Comparison of ENCODE assay signal across 8 mouse cellular contexts in the genomic region with DNA sequence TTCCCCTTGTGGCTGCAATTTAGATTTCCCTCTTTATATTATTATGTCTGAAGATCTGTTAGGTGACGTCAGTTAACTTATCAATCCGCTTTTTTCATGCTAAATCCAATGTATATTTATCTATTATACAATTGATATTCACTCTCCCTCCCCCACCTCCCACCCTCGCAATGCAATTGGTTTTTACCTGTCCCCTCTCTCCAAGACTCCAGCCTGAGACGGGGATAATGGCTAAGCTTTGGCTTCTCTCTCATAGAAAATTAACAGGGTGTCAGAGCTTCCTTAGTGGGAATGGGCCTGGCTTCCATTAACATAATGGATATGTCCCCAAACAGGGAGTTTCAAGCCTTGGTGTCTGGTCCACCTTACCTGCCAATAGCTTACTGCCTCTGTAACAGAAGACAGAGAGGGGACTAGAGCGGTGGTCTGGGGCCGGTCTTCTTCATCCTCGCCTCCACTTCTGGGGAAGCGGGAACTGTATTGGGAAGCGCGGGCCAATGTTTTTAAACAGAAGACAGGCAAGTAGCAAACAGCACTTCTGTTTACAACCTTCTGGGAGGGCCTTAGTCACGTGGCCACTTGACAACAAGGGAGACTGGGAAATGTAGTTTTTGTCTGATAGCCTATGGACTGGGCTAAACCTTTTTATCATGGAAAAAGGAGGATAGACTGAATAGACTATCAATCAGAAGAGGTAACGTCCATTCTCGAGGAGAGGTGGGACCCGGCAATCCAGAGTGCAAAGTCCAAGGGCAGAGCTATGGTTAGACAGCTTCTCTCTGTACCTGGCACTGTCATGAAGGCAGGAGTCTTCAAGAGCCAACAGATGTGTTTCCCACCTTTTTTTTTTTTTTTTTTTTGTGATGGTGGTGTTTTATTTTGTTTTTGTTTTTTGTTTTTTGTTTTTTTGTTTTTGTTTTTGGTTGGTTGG.
DNase-seq lines count a peak whose midpoint lies in the region; ATAC-seq and TF ChIP-seq lines count a peak whose summit lies in the region.

No protein-coding gene starts in this region.

- DNase-seq in adrenal gland, postnatal 10 days, result peak; percentile 69
- DNase-seq in hindbrain, embryonic 11.5 days (ENCODE audit: low spot score), result peak; percentile 57
- DNase-seq in layer of hippocampus, postnatal 14 days (ENCODE audit: low spot score in 2 of 2), result peak; percentile 9 to 56
- DNase-seq in lung, postnatal 10 days, result peak; percentile 68
- DNase-seq in right cerebral cortex, postnatal 36 days (ENCODE audit: low spot score in 2 of 2), result peak; percentile 34
- DNase-seq in urinary bladder, postnatal 14 days (ENCODE audit: low spot score), result no peak

- no peak overlapping the region for H3K4me3 ChIP-seq in C2C12 (ENCODE audit: insufficient read depth, poor library complexity, severe bottlenecking)
- H3K4me3 ChIP-seq in embryonic facial prominence, embryonic 13.5 days, result peak overlapping the region; percentile 47
- H3K4me3 ChIP-seq in hindbrain, embryonic 11.5 days (ENCODE audit: low read depth, low read length), result peak overlapping the region; percentile 22; the same call in 1 of the 2 replicates

- H3K4me2 ChIP-seq in embryonic facial prominence, embryonic 13.5 days, result peak overlapping the region; percentile 62
- peak overlapping the region; percentile 43 for H3K4me2 ChIP-seq in hindbrain, embryonic 11.5 days (replicated peaks; ENCODE audit: low read depth, low read length)

- H3K4me1 ChIP-seq in embryonic facial prominence, embryonic 13.5 days, result peaks cover 6% of the 10 kb centered on the region; the same call in 1 of the 2 replicates
- no peaks in the 10 kb centered on the region for H3K4me1 ChIP-seq in hindbrain, embryonic 11.5 days (replicated peaks; ENCODE audit: control insufficient read depth, insufficient read depth, low read length)

- peaks cover 6% of the 10 kb centered on the region for H3K27me3 ChIP-seq in C2C12 (ENCODE audit: control insufficient read depth, insufficient read depth, insufficient read length)
- H3K27me3 ChIP-seq in embryonic facial prominence, embryonic 13.5 days, result no peaks in the 10 kb centered on the region
- H3K27me3 ChIP-seq in hindbrain, embryonic 11.5 days (ENCODE audit: control insufficient read depth, insufficient read depth, low read length), result no peaks in the 10 kb centered on the region

- H3ac ChIP-seq in C2C12 (ENCODE audit: control insufficient read depth, insufficient read length, low read depth), result no peak overlapping the region

- H3K27ac ChIP-seq in embryonic facial prominence, embryonic 13.5 days, result no peak overlapping the region
- H3K27ac ChIP-seq in hindbrain, embryonic 11.5 days (ENCODE audit: low read depth, low read length), result no peak overlapping the region

- H3K36me3 ChIP-seq in C2C12 (ENCODE audit: control insufficient read depth, insufficient read depth), result no peaks in the 10 kb centered on the region
- no peaks in the 10 kb centered on the region for H3K36me3 ChIP-seq in embryonic facial prominence, embryonic 13.5 days
- H3K36me3 ChIP-seq in hindbrain, embryonic 11.5 days (ENCODE audit: control insufficient read depth, insufficient read depth, low read length), result no peaks in the 10 kb centered on the region

- H3K79me3 ChIP-seq in C2C12 (ENCODE audit: low read depth), result no peaks in the 10 kb centered on the region

- no peak; the same call in 1 of the 2 replicates for ATAC-seq in embryonic facial prominence, embryonic 13.5 days (ENCODE audit: insufficient number of reproducible peaks, insufficient read depth, low FRiP score, low TSS enrichment, low read depth)
- ATAC-seq in hindbrain, embryonic 11.5 days (ENCODE audit: low FRiP score), result peak; percentile 89

- H3K9ac ChIP-seq in embryonic facial prominence, embryonic 13.5 days, result peak overlapping the region; percentile 54
- H3K9ac ChIP-seq in hindbrain, embryonic 11.5 days (ENCODE audit: low read depth, low read length), result 0 out of 2 replicates have a peak overlapping the region, but pooled peaks have one; percentile 12

- TF ChIP-seq CTCF in C2C12 (IDR thresholded peaks at IDR 0.05; ENCODE audit: control insufficient read depth, insufficient read depth, insufficient read length), result no peak

- no peaks in the 10 kb centered on the region for H3K79me2 ChIP-seq in C2C12 (ENCODE audit: control insufficient read depth, insufficient read depth)

- WGBS in embryonic facial prominence, embryonic 13.5 days, result 25% methylated on average over 14 of the region's 14 CpGs
- 28% methylated on average over 14 of the region's 14 CpGs for WGBS in hindbrain, embryonic 11.5 days

- H3K9me3 ChIP-seq in embryonic facial prominence, embryonic 13.5 days, result no peaks in the 10 kb centered on the region
- no peaks in the 10 kb centered on the region for H3K9me3 ChIP-seq in hindbrain, embryonic 11.5 days (ENCODE audit: control insufficient read depth, low read length)

TF ChIP-seq in C2C12, 6 proteins besides CTCF, POLR2A, EP300 and RAD21:
- TF ChIP-seq CEBPB (IDR thresholded peaks at IDR 0.05; ENCODE audit: low read depth) (no peak), USF1 (IDR thresholded peaks at IDR 0.05; ENCODE audit: low read depth) (peak; percentile 96)
